Mouse (Mus musculus) embryonic fibroblast, embryonic 13.5 days (primary cell): ENCODE data around the gene Ptprn2. TPM values are rescaled to one million over a fixed set of nuclear protein-coding genes. Genes with fewer than 3 reads are reported as not detected.

Experiments
- H3K27ac ChIP-seq: 2 replicates; pipeline ENCODE4 v1.5.1; 2012; ENCODE audit warnings: low read length, control low read depth, inconsistent platforms; ENCODE audit not compliant: insufficient read depth
- H3K4me1 ChIP-seq: 2 replicates; pipeline ENCODE4 v1.6.1; 2011; ENCODE audit warnings: low read length; ENCODE audit not compliant: control insufficient read depth, insufficient read depth
- H3K4me3 ChIP-seq: 2 replicates; pipeline ENCODE4 v1.5.1; 2011; ENCODE audit warnings: mild to moderate bottlenecking, control low read depth, low read length; ENCODE audit not compliant: insufficient read depth
- CTCF ChIP-seq: IDR thresholded peaks from 2 replicates; pipeline ENCODE4 v1.5.1; 2011; ENCODE audit warnings: mild to moderate bottlenecking, control low read depth, low read length, moderate library complexity, borderline replicate concordance; ENCODE audit not compliant: insufficient read depth
- POLR2A ChIP-seq: IDR thresholded peaks from 2 replicates; pipeline ENCODE4 v1.6.1; 2011; ENCODE audit warnings: low read depth, mild to moderate bottlenecking, control low read depth, low read length, moderate library complexity
- polyA plus RNA-seq: library from polyadenylated mRNA; stranded (reverse); fragments of >200 nt; gene quantifications from 2 replicates; pipeline ENCODE4 v1.2.4, GENCODE M21; 2011; ENCODE audit warnings: low read depth; ENCODE audit not compliant: missing spikeins, insufficient read length

Ptprn2 gene
- polyA plus RNA-seq, 1 experiment, result 0.26 TPM

DNA sequence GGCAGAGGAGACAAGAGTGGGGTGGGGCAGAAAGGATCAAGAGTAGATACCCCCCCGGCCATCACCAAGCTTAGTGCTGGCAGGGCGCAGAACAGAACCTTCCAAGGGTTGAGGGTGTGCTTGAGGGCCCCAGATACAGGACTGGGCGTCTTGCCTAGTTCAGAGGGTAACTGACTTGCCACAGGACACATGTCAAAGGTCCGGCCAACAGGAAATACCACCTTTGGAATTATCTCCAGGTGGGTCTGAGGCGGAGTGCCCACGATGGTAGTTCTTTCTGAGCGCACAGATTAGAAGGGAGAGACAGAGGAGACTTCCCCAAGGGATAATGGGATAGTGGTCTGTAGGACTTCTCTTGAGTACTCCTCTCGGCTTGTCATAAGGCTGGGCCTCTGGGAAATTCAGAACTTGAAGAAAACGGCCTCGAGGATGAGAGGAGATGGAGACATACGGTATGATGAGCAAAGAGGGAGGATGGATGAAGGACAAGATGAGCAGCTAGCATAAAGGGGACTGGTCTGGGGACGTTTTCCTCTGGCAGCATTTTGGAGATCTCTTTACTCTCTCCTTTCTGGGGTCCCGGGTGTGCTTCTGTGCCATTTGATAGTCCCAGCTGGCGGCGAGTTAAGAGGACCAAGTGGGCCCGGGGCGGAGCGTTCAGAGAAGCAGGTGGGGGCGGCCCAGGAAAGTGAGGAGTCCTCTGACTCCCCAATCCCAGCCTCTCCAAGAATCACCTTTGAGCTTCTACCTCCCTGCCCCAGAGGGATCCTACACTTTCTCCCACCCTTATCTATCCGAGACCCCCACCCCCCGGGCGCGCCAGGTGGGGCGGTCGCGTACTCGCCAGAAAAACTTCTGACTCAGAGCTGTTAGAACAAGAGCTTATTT lies 669.1 kb downstream of the Ptprn2 start:
- H3K4me1 ChIP-seq, result 0 out of 2 replicates have a peak, but pooled peaks cover 3% of the 10 kb centered on the region

DNA sequence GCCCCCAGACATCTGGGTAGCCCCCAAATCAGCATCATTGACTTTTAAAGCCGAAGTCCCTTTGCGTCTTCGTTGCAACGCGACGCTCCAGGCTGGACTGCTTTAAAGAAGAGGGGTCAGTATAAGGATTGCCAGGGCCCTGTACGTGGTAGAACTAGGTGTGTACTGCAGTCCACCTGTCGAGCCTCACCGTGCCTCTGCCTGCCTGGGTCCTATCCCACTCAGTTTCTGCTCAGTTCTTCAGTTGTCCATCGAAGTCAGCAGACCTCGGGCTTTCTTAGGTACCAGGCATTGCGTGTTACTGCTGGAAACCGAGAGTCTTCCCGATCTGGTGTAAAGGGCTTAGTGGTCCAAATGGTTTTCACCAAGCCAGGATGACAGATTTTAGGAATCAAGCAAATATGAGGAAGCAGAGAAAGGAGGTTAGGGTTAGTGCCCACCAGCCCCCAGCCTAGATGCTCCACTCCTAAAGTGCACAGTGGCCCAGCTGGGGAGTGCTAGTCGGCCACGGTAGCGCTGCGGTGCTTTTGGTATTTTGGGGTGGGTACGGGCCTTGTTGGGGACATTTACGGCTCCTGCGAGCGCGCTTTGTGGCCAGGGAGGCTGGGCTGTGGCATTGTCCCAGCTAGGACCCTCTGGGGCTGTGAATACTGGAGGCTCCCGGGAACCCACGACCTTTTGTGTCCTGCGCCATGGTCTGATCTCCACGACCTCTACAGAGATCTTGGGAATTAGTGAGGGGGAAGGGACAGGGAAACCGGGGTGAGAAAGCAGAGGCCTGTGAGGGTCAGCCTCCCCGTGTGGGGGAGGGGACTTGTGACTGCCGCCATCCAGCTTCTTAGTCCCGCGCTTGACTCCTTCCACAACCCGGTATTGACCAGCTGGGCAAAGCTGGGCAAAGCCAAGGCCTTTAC lies 670.0 kb downstream of the Ptprn2 start:
- Histone ChIP-seq H3K4me1 (0 out of 2 replicates have a peak, but pooled peaks cover 3% of the 10 kb centered on the region), H3K4me3 (no peak overlapping the region)

More for the DNA sequence above, 669.1 kb downstream of the Ptprn2 start:
- TF ChIP-seq POLR2A (no peak), CTCF (no peak)
- Histone ChIP-seq H3K4me3 (peak overlapping the region; percentile 54), H3K27ac (no peak overlapping the region)

DNA sequence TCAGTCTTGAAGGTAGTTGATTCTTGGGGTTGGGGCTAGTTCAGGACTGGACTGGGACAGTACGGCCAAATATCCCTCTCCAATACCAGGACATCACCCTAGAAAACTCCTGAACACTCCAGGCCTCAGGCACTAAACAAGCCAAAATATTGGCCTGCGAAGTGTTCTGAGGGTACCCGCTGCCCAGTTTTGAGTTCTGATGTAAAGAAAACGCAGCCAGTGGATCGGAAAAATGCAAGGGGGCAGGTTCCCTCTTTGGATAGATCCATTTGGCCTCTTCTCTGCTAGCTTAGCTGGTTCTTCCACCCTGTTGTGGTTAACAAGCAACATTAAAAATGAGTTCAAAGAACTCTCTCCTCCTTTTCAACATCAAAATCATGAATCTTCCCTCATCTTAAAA lies 670.7 kb downstream of the Ptprn2 start:
- H3K27ac ChIP-seq, result no peak overlapping the region
- H3K4me3 ChIP-seq, result no peak overlapping the region
- H3K4me1 ChIP-seq, result 0 out of 2 replicates have a peak, but pooled peaks cover 3% of the 10 kb centered on the region

More for the DNA sequence above, 670.0 kb downstream of the Ptprn2 start:
- TF ChIP-seq CTCF (no peak), POLR2A (no peak)
- H3K27ac ChIP-seq, result no peak overlapping the region

DNA sequence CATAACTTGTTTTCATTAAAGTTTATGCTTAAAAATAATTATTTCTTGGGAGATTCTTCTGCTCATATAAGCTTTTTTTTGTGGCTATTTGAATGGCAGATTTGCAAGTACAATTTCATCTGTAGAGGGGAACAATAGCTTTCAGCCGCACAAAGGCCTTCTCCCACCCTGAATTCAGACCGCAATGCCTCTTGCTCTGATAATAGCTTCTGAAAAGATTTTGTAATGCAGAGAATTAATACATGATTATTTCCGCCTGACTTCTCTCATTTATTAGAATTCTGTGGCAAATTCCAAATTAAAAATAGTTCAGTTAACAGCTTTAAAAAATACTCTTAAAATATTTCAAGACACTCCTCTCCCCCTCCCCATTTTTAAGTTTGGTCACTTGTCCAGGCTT lies 671.3 kb downstream of the Ptprn2 start:
- TF ChIP-seq CTCF (no peak), POLR2A (no peak)
- Histone ChIP-seq H3K27ac (no peak overlapping the region), H3K4me3 (no peak overlapping the region), H3K4me1 (0 out of 2 replicates have a peak, but pooled peaks cover 3% of the 10 kb centered on the region)

More for the DNA sequence above, 670.7 kb downstream of the Ptprn2 start:
- no peak for TF ChIP-seq CTCF
- no peak for TF ChIP-seq POLR2A

GRCm38 (mm10) chr12:117157249-117157648 lies 671.7 kb downstream of the Ptprn2 start:
- H3K4me1 ChIP-seq, result 0 out of 2 replicates have a peak, but pooled peaks cover 3% of the 10 kb centered on the region
- TF ChIP-seq CTCF (no peak), POLR2A (no peak)
- no peak overlapping the region for H3K4me3 ChIP-seq
- no peak overlapping the region for H3K27ac ChIP-seq

DNA sequence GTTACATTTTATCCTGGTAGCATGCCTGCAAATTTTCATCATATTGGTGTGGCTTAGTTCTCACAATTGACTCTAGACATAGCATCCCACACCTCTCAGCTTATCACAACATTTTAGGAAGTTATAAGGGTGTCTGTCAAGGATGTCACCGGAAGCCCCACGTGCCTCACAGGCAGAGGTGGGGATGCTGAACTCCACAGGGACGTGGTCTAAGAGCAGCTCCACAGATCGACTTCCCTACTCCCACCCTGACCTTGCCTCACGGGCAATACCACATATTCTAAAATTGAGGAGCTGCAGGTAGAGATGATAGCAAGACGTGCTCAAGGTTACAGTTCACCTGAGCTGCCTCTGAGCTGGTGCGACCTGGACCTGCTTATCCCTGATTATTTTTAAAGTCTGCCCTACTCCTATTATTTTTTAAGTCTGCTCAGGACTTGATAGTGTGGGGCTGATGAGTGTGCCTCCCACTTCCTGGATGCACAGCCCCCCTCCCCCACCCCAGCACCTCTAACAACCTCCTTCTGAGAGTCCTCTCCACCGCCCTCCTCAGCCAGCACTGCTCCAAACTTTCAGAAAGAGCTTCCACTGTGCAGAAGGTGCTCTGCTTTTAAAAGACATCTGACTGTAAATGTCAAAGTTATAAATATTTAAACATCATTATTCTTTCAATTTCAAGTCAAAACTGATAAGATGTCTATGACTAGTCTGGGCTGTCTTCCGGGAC lies 672.3 kb downstream of the Ptprn2 start:
- Histone ChIP-seq H3K4me3 (no peak overlapping the region), H3K4me1 (0 out of 2 replicates have a peak, but pooled peaks cover 3% of the 10 kb centered on the region), H3K27ac (no peak overlapping the region)
- TF ChIP-seq CTCF, result no peak
- no peak for TF ChIP-seq POLR2A

- no peak overlapping the region for H3K4me3 ChIP-seq
- H3K27ac ChIP-seq, result no peak overlapping the region
- 0 out of 2 replicates have a peak, but pooled peaks cover 3% of the 10 kb centered on the region for H3K4me1 ChIP-seq
- TF ChIP-seq CTCF (no peak), POLR2A (no peak)
Observed at GRCm38 (mm10) chr12:117158950-117159668, 673.6 kb downstream of the Ptprn2 start.

GRCm38 (mm10) chr12:117159669-117160210 lies 674.2 kb downstream of the Ptprn2 start:
- H3K27ac ChIP-seq, result no peak overlapping the region
- no peaks in the 10 kb centered on the region for H3K4me1 ChIP-seq
- TF ChIP-seq CTCF, result no peak
- TF ChIP-seq POLR2A, result no peak
- H3K4me3 ChIP-seq, result no peak overlapping the region
